In the genomic region with DNA sequence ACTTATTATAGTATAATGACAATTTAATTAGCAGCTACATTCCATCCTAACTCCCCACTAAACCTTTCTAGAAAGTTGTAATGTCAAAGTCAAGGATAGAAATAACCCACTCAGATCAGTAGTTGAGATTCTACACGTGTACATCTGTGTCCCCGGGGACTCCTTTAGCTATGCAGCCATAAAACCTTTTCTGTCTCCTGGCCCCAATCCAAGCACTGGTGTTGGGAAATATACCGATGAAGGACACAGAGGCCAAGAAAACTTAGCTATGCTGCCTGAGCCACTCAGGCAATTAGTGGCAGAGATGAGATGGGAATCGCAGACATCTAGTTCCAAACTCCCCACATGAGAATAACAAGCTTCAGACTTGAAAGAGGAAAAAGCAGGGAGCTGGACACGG, we compare ENCODE assay signal across 31 mouse cellular contexts.
DNase-seq lines count a peak whose midpoint lies in the region; ATAC-seq and TF ChIP-seq lines count a peak whose summit lies in the region.
"Had no signal": no experiment of that assay in that cellular context is flagged by ENCODE, and none has a peak within 500 bp of the region (broad histone marks: within the 10 kb centered on the region; RNA-seq: fewer than 3 reads in every experiment).

No protein-coding gene starts in this region.

- no peaks in the 10 kb centered on the region for H3K79me2 ChIP-seq in heart, adult 2 months (replicated peaks; ENCODE audit: control insufficient read depth, insufficient read depth, low read length)

- H3K9ac ChIP-seq in midbrain, embryonic 14.5 days (replicated peaks; ENCODE audit: low read length) = no peak overlapping the region
- H3K9ac ChIP-seq in midbrain, embryonic 11.5 days (ENCODE audit: low read length) = no peak overlapping the region
- no peak overlapping the region for H3K9ac ChIP-seq in heart, adult 2 months (ENCODE audit: low read depth, low read length)
- H3K9ac ChIP-seq: embryonic facial prominence, embryonic 12.5 days; forebrain, embryonic 12.5 days; forebrain, postnatal 0 days; heart, embryonic 15.5 days; limb, embryonic 15.5 days; liver, embryonic 13.5 days; neural tube, embryonic 12.5 days; stomach, embryonic 15.5 days had no signal

- TF ChIP-seq EP300 in heart, adult 2 months (IDR thresholded peaks at IDR 0.05; ENCODE audit: insufficient read depth, low read depth, low read length) = no peak

- no peaks in the 10 kb centered on the region for H3K27me3 ChIP-seq in midbrain, embryonic 14.5 days (ENCODE audit: control insufficient read depth, insufficient read depth, low read length)
- H3K27me3 ChIP-seq in midbrain, embryonic 11.5 days (ENCODE audit: control insufficient read depth, insufficient read depth, low read length) = no peaks in the 10 kb centered on the region
- no peaks in the 10 kb centered on the region for H3K27me3 ChIP-seq in heart, adult 2 months (ENCODE audit: control insufficient read depth, insufficient read depth, low read length)
- H3K27me3 ChIP-seq: embryonic facial prominence, embryonic 12.5 days; forebrain, embryonic 12.5 days; heart, embryonic 15.5 days; limb, embryonic 15.5 days; liver, embryonic 13.5 days; neural tube, embryonic 12.5 days; stomach, embryonic 15.5 days had no signal

- no peak overlapping the region for H3K4me2 ChIP-seq in midbrain, embryonic 14.5 days (ENCODE audit: low read length)
- H3K4me2 ChIP-seq in midbrain, embryonic 11.5 days = no peak overlapping the region
- H3K4me2 ChIP-seq: embryonic facial prominence, embryonic 12.5 days; forebrain, embryonic 12.5 days; heart, embryonic 15.5 days; limb, embryonic 15.5 days; liver, embryonic 13.5 days; neural tube, embryonic 12.5 days; stomach, embryonic 15.5 days had no signal

- ATAC-seq in midbrain, embryonic 14.5 days (ENCODE audit: low FRiP score, low TSS enrichment) = no peak
- no peak for ATAC-seq in midbrain, embryonic 11.5 days (ENCODE audit: low FRiP score)
- ATAC-seq in megakaryocyte, adult 5-6 weeks (ENCODE audit: poor library complexity, severe bottlenecking) = no peak
- ATAC-seq: forebrain, postnatal 0 days had no signal

- WGBS in midbrain, embryonic 14.5 days = 67% methylated on average over 5 of the region's 5 CpGs
- 85% methylated on average over 5 of the region's 5 CpGs for WGBS in midbrain, embryonic 11.5 days
- WGBS in heart, adult 2 months = 49% methylated on average over 5 of the region's 5 CpGs

- peak; percentile 33 to 87 for DNase-seq in adrenal gland, adult (ENCODE audit: inconsistent age in 2 of 2, low spot score in 1 of 2)
- DNase-seq in adrenal gland, postnatal 4 days (ENCODE audit: low spot score in 2 of 2) = no peak
- DNase-seq in midbrain, embryonic 14.5 days = peak; percentile 52
- DNase-seq in midbrain, embryonic 11.5 days (ENCODE audit: low spot score, missing footprints) = no peak
- peak; percentile 45 to 66 for DNase-seq in adrenal gland, postnatal 36 days
- no peak for DNase-seq in gastrocnemius, postnatal 25 days
- no peak for DNase-seq in heart, adult 2 months
- DNase-seq: cerebellum, adult 11 months; cerebellum, adult 9-10 months; cerebellum, postnatal 36 days; forebrain, postnatal 0 days; kidney, adult 11 months; kidney, postnatal 25 days; layer of hippocampus, postnatal 36 days; liver, embryonic 13.5 days; lung, adult 18-20 months; lung, postnatal 14 days had no signal

- H3K27ac ChIP-seq in midbrain, embryonic 14.5 days (replicated peaks; ENCODE audit: low read depth, low read length) = no peak overlapping the region
- no peak overlapping the region for H3K27ac ChIP-seq in midbrain, embryonic 11.5 days (ENCODE audit: low read depth, low read length)
- H3K27ac ChIP-seq in heart, adult 2 months = no peak overlapping the region
- H3K27ac ChIP-seq: embryonic facial prominence, embryonic 12.5 days; forebrain, embryonic 12.5 days; heart, embryonic 10.5 days; heart, embryonic 15.5 days; layer of hippocampus, adult 2 months; limb, embryonic 10.5 days; limb, embryonic 15.5 days; liver, embryonic 13.5 days; midbrain, embryonic 10.5 days; neural tube, embryonic 12.5 days; stomach, embryonic 15.5 days had no signal

- intact Hi-C loops in heart, adult 2 months (cut with DNase I) = no loop called here

- TF ChIP-seq POLR2A in heart, adult 2 months (IDR thresholded peaks at IDR 0.05; ENCODE audit: insufficient read depth, low read depth, low read length) = no peak

- H3K4me1 ChIP-seq in midbrain, embryonic 14.5 days (ENCODE audit: control insufficient read depth, insufficient read depth, low read length) = no peaks in the 10 kb centered on the region
- no peaks in the 10 kb centered on the region for H3K4me1 ChIP-seq in midbrain, embryonic 11.5 days (ENCODE audit: control insufficient read depth, insufficient read depth, low read length)
- no peaks in the 10 kb centered on the region for H3K4me1 ChIP-seq in heart, adult 2 months (ENCODE audit: control insufficient read depth, insufficient read depth, low read length)
- H3K4me1 ChIP-seq: liver, embryonic 13.5 days had no signal

- no peak for TF ChIP-seq CTCF in heart, adult 2 months (IDR thresholded peaks at IDR 0.05)

- H3K4me3 ChIP-seq in midbrain, embryonic 14.5 days (replicated peaks; ENCODE audit: low read depth, low read length) = no peak overlapping the region
- no peak overlapping the region for H3K4me3 ChIP-seq in midbrain, embryonic 11.5 days (ENCODE audit: low read depth, low read length)
- no peak overlapping the region for H3K4me3 ChIP-seq in heart, adult 2 months
- H3K4me3 ChIP-seq: embryonic facial prominence, embryonic 12.5 days; erythroblast, embryonic 14.5 days; forebrain, embryonic 12.5 days; heart, embryonic 10.5 days; heart, embryonic 15.5 days; layer of hippocampus, adult 2 months; limb, embryonic 10.5 days; limb, embryonic 15.5 days; liver, embryonic 13.5 days; midbrain, embryonic 10.5 days; myocyte; neural tube, embryonic 12.5 days; stomach, embryonic 15.5 days had no signal

- no peaks in the 10 kb centered on the region for H3K36me3 ChIP-seq in midbrain, embryonic 14.5 days (ENCODE audit: control insufficient read depth, insufficient read depth, low read length)
- H3K36me3 ChIP-seq in midbrain, embryonic 11.5 days (ENCODE audit: control insufficient read depth, insufficient read depth, low read length) = no peaks in the 10 kb centered on the region
- H3K36me3 ChIP-seq in heart, adult 2 months (ENCODE audit: control insufficient read depth, insufficient read depth, low read length) = no peaks in the 10 kb centered on the region
- H3K36me3 ChIP-seq: embryonic facial prominence, embryonic 12.5 days; forebrain, embryonic 12.5 days; G1E; heart, embryonic 10.5 days; heart, embryonic 15.5 days; limb, embryonic 10.5 days; limb, embryonic 15.5 days; liver, embryonic 13.5 days; midbrain, embryonic 10.5 days; neural tube, embryonic 12.5 days; stomach, embryonic 15.5 days had no signal

- H3K9me3 ChIP-seq in midbrain, embryonic 14.5 days (ENCODE audit: control insufficient read depth, low read length) = no peaks in the 10 kb centered on the region
- H3K9me3 ChIP-seq in midbrain, embryonic 11.5 days (ENCODE audit: control insufficient read depth, low read length) = no peaks in the 10 kb centered on the region
- H3K9me3 ChIP-seq: embryonic facial prominence, embryonic 12.5 days; forebrain, embryonic 12.5 days; heart, embryonic 10.5 days; heart, embryonic 15.5 days; limb, embryonic 10.5 days; limb, embryonic 15.5 days; liver, embryonic 13.5 days; midbrain, embryonic 10.5 days; neural tube, embryonic 12.5 days; stomach, embryonic 15.5 days had no signal

Comparison
In these comparisons a context has a peak if more than half of its experiments do, and no peak if none do; other contexts are left out.
1. DNase-seq: peak in adrenal gland, adult (2 of 2), midbrain, embryonic 14.5 days (single experiment) and adrenal gland, postnatal 36 days (2 of 2); none in adrenal gland, postnatal 4 days (0 of 2), midbrain, embryonic 11.5 days (single experiment), gastrocnemius, postnatal 25 days (single experiment) and heart, adult 2 months (0 of 2).